Mouse (Mus musculus) heart, postnatal 0 days (tissue): ENCODE measurements around the gene Ppme1.

Experiments
- CTCF ChIP-seq: IDR thresholded peaks from 2 replicates; pipeline ENCODE4 v1.5.1; 2016; ENCODE audit warnings: antibody characterized with exemption, control low read depth, low read depth
- EP300 ChIP-seq: IDR thresholded peaks from 2 replicates; pipeline ENCODE4 v1.6.1; 2016; ENCODE audit warnings: antibody characterized with exemption, low read depth

DNA sequence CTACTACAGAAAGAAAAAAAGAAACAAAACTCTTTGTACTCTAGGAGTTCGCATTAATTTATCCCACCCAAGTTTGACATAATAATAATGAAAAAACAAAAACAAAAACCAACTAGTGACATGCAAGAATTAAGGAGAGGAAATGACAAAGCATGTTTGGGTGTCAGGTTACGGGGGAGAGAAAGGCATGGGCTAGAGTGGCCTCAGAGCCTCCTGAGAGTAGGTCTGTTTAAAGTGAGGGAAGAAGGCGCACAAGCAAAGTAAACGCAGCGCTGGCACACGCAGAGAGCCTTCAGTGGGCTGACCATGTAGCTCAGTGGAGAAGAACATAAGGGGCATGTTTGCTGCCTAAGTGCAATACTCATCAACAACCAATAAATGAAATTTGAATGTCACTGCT lies 7.2 kb downstream of the Ppme1 start:
- TF ChIP-seq CTCF (no peak), EP300 (no peak)
